Mouse (Mus musculus): ENCODE results near the gene Rabl3.

Gene Rabl3

DNA sequence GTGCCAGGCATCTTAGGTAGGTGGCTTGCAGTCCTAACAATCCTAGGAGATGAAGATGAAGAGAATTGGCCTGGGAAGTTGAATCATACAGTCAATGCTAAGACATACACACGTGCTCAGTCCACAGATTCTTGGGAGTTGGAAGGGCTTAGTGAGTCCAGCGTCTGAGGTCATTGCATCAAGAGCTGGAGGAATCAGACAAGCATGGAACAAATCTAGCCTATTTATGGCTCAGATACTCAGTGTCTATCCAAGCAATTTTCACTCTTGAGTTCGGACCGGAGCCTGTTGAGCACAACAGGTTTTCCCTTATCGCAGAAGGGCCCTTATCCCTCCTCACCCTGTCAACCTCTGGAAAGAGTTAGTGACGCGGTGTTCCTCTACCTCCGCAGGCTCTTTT, 51.9 kb downstream of the Rabl3 start:
- DNase-seq (ENCODE audit: extremely low spot score): no peak

DNA sequence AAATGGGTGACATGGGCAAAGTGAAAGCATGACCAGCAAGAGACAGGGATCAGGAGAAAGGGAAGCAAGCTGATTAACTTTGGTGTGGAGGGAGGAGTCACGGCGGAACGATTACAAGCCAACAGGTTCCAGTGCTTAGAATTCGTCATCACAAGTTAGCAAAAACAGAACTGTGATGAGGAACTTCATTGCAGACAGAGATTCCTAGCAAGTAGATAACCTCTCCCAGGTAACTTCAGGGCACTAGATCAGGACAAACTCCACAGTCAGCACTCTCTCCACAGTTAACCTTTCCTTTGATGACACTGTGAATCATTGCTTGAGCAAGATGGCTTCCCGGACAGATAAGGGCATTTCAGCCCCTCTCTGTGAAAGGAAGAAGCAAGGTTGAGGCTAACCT, 57.7 kb downstream of the Rabl3 start:
- DNase-seq (ENCODE audit: extremely low spot score): no peak

DNA sequence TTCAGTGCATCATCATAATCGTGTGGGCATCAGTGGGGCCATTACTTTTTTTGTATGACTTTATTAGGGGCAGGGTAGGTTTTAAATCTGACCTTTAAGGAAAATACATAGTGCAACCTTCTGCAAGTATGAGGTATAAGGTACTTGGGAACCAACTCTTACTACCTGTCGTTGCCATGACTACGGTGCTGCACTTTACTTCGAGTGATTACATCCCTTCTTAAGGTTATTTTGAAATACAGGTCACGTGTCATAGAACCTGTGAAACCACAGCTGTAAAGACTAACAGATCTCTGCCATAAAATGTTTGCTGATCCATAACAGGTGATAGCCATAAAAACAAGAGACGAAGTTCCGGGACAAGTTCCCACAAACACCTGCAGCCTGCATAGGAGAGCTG, 58.8 kb downstream of the Rabl3 start:
- DNase-seq (ENCODE audit: extremely low spot score): no peak

DNA sequence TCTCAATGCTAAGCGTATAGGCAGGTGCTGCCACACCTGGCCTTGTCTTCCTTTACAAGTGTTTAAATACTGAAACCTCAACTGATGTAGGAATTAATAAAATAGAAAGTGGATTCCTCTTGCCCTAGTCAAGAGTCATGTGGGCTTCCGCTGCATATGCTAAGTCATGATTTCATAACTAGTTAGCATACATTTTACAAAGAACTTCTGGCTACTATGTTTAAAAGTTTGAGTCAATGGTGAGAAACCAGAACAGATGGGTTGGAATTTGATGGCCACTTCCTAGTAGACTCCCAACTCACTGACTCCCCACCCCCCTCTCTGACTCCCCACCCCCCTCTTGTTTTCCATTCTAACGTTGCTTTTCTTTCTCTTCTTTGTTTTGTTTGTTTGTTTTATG, 59.6 kb downstream of the Rabl3 start:
- DNase-seq (ENCODE audit: extremely low spot score): no peak

DNA sequence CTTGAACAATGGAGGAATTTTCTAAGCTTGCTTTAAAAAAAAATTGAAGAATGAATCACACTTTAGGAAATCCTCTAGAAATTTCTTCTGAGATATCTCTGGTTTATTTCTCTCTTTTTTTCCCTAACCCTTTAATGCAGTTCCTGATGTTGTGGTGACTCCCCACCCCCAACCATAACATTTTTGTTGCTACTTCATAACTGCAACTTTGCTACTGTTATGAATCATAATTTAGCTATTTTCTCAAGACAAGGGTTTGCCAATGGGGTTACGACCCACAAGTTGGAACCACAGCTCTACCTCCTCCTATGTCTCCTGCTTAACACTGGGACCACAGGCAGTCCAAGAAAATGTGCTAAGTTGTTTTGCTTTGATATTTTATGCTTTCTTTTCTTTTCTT, 63.7 kb downstream of the Rabl3 start:
- no peak for DNase-seq (ENCODE audit: extremely low spot score)

DNA sequence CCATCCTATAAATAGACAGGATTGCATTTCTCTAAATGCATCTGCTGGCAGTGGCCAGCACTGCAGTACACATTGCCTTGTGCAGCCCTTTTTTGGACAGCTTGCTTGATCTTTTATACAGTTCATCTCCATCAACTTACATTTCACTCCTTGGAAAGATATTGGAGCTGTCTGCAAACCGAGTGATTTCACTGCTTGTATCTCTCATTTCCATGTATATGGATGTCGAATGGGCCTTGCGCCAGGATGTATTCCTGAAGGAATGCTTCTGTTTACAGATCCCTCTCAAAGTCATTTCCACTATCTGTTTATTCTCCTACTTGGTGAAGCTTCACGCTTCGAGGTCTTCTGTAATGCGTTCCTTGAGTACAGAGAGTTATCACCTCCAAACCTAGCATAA, 64.6 kb downstream of the Rabl3 start:
- DNase-seq (ENCODE audit: extremely low spot score): no peak

DNA sequence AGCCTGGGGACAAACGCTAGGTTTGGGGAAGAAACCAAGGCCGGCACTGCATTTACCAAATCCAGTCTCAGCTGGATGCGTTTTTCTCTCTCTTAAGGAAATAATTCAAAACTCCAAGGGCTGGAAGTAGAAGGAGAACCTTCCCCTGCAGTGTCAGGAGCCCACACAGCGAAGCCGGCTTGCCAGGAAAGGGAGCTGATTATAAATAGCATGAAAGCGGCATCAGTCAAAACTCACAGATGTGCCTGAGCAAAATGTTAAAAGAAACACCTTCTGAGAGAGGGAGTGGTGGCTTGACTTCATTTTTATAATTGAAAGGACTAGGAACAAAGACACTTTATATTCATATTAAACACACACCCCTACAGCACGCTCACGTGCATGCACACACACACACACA, 70.6 kb downstream of the Rabl3 start:
- DNase-seq (ENCODE audit: extremely low spot score): no peak

DNA sequence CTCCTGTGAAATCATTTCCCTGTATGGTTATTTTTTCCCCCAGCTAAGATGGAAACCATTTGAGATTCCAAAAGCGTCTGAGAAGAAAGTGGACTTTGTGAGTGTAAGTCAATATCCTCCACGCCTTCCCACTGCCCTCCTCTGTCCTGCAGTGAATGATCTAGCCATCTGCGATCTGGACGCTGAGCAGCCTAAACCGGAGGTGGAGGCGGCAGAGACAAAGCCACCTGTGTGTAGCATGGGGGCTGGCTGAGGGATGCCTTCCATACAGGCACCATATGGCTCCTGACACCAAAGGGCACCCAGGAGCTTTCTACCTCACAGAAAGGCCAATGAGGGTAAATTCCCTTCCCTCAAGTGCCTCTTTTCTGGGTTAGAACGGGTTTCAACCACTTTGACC, 71.4 kb downstream of the Rabl3 start:
- DNase-seq (ENCODE audit: extremely low spot score): no peak

DNA sequence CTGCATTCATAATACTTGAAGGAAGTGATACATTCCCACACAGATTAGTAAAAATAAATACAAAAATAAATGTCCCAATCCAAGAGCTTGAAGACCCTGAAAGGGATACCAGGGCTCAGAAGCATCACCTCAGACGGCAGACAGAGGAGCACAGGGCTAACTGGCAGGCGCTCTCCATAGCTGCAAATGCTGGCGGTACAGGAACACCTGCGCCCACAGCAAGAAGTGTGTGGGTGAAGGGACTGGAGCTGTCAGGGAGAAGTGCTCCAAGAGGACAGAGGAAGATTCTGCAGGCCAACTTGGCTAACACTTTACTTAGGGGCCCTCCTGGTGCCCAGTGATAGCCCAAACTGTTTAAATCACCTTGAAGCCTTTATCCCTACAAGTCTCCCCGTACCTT, 72.3 kb downstream of the Rabl3 start:
- no peak for DNase-seq (ENCODE audit: extremely low spot score)

DNA sequence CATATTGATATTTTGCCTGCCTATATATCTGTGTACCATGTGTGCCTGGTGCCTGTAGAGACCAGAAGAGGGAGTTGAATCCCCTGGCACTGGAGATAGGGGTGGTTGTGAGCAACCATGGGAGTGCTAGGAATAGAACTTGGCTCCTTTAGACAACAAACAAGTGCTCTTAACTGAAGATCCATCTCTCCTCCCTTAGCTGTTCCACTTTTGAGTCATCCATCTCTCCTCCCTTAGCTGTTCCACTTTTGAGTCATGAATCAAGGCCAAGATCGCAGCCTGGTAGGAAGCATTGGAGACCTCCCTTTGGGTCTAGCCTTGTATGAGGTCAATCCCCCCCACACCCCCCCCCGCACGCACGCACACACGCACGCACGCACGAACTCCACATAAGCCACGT, 74.9 kb downstream of the Rabl3 start:
- no peak for DNase-seq (ENCODE audit: extremely low spot score)

DNA sequence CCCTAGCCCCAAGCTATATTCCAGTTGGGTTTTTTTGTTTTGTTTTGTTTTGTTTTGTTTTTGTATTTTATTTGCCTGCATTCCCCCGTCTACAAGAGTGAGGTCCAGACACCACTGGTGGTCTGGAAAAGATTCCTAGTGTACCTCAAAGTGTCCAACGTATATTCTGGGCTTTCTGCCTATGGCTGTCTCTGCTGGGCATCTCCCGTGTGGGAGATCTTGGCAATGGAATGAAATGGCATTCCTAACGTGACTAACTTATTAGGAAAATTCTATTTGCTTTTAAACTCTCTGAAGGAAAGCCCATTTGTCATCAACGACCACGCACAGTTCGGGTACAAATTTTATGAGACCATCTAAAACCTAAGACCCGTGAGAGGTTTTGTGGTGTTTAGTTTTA, 75.7 kb downstream of the Rabl3 start:
- DNase-seq (ENCODE audit: extremely low spot score): no peak

DNA sequence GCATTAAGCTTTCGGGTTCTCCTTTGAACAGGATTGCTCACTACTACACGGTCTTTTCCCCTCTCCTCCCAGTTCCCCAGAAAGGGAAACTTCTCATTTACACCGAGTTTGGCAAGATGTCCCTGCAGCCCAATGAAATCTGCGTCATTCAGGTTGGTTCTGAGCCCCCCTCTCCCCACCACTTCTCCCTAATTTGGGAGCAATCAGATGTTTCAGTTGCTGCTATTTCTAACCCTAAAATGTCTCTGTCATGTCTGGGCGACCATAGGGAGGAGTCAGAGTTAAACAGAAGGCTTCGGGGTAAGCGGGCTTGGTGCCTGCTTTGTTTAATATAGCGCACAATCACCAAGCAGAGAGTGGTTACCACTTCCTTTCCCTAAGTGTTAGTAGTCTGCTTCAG, 76.4 kb downstream of the Rabl3 start:
- DNase-seq (ENCODE audit: extremely low spot score): no peak

DNA sequence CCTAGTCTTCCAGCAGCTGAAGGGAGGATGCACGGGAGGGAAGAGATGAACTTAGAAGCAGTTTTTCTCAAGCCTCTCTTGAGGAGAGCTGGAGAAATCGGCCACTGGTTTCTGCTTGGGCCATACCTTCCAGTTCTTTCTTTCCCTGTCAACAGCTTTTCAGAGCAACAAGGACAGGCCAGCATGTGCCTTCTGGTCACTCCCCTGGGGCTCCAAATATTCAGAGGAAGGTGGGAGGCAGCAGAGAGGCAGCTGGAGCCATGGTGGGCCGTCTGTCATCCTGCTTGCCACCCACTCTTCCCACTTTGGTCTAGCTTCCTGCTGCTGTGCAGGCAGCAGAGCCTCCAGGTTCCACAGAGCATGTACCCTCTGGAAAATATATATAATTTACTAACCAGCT, 78.0 kb downstream of the Rabl3 start:
- no peak for DNase-seq (ENCODE audit: extremely low spot score)
